Mouse (Mus musculus) limb, embryonic 14.5 days (tissue): ENCODE data around the gene Apoa4. TPM values are rescaled to one million over a fixed set of nuclear protein-coding genes. Genes with fewer than 3 reads are reported as not detected.
A peak's percentile ranks its signal among the peaks of the same experiment; 100 is the strongest.

ENCODE experiments used
- ATAC-seq: fragments of 200-750 bp; cut with Nextera tagmentation; 2 replicates; pipeline ENCODE4 v1.8.0; 2017; ENCODE audit warnings: low read depth, moderate number of reproducible peaks, moderate TSS enrichment; ENCODE audit not compliant: low FRiP score
- DNase-seq: peaks from one replicate; pipeline ENCODE4 v3.0.0-alpha.2; 2015; ENCODE audit warnings: low spot score
- H3K27ac ChIP-seq: fragments of 300-500 bp; sonication (generic); replicated peaks from 2 replicates; pipeline ENCODE4 v1.5.1; 2014; ENCODE audit warnings: low read depth, mild to moderate bottlenecking, low read length, moderate library complexity, mixed read lengths
- H3K27me3 ChIP-seq: fragments of 300-500 bp; sonication (generic); 2 replicates; pipeline ENCODE4 v1.6.1; 2014; ENCODE audit warnings: low read length, mixed read lengths; ENCODE audit not compliant: control insufficient read depth, insufficient read depth
- H3K36me3 ChIP-seq: fragments of 300-500 bp; sonication (generic); 2 replicates; pipeline ENCODE4 v1.6.1; 2014; ENCODE audit warnings: mild to moderate bottlenecking, low read length, moderate library complexity, mixed read lengths; ENCODE audit not compliant: control insufficient read depth, insufficient read depth
- H3K4me1 ChIP-seq: fragments of 300-500 bp; sonication (generic); 2 replicates; pipeline ENCODE4 v1.6.1; 2014; ENCODE audit warnings: antibody characterized with exemption, low read length, mixed read lengths; ENCODE audit not compliant: control insufficient read depth, insufficient read depth
- H3K4me2 ChIP-seq: fragments of 300-500 bp; sonication (generic); replicated peaks from 2 replicates; pipeline ENCODE4 v1.6.1; 2014; ENCODE audit warnings: low read depth, mild to moderate bottlenecking, low read length, moderate library complexity; ENCODE audit not compliant: severe bottlenecking
- H3K4me3 ChIP-seq: fragments of 300-500 bp; sonication (generic); replicated peaks from 2 replicates; pipeline ENCODE4 v1.5.1; 2014; ENCODE audit warnings: low read length
- H3K9ac ChIP-seq: fragments of 300-500 bp; sonication (generic); 2 replicates; pipeline ENCODE4 v1.6.1; 2014; ENCODE audit warnings: mild to moderate bottlenecking, low read depth, low read length, moderate library complexity; ENCODE audit not compliant: severe bottlenecking
- H3K9me3 ChIP-seq: fragments of 300-500 bp; sonication (generic); 2 replicates; pipeline ENCODE4 v1.6.1; 2016; ENCODE audit warnings: low read length; ENCODE audit not compliant: control insufficient read depth
- POLR2A ChIP-seq: fragments of 200-500 bp; IDR thresholded peaks from 2 replicates; pipeline ENCODE4 v1.8.0; 2012; ENCODE audit warnings: inconsistent platforms, mild to moderate bottlenecking, moderate library complexity, borderline replicate concordance; ENCODE audit not compliant: insufficient read depth, insufficient read length; ENCODE audit errors: extremely low read depth
- WGBS: fragments of 180-500 bp; shearing (Covaris S2); extraction: QIAGEN DNeasy Blood & Tissue Kit; methylation state at CpG from one replicate; pipeline ENCODE4 v1.1.7; 2014; 5-methylcytosine and 5-hydroxymethylcytosine counted together
- polyA plus RNA-seq, 2 experiments: library from polyadenylated mRNA; depleted of rRNA in 1 of 2; stranded (reverse) in 1 of 2; unstranded in 1 of 2; fragments of >200 nt; fragmentation: Nextera tagmentation in 1 of 2; extraction: Ambion mirVana in 1 of 2; gene quantifications; 2 replicates each; pipeline versions ENCODE4 v1.2.1 to v1.2.3; 2012 to 2014

Apoa4 gene
- polyA plus RNA-seq, 2 experiments, result 1.4 TPM; not detected in 1

- peak within 1 kb of the TSS; percentile 82 for H3K4me3 ChIP-seq
- H3K27me3 ChIP-seq, result no peaks in the 10 kb centered on the region
- H3K9ac ChIP-seq, result peak within 1 kb of the TSS; percentile 73
- DNase-seq (peak; percentile 90), ATAC-seq (peak; percentile 94)
- peaks cover 5% of the 10 kb centered on the region; the same call in 1 of the 2 replicates for H3K4me1 ChIP-seq
- no peak for TF ChIP-seq POLR2A
- peak within 1 kb of the TSS; percentile 58; the same call in 1 of the 2 replicates for H3K27ac ChIP-seq
- peaks cover 34% of the 10 kb centered on the region for H3K36me3 ChIP-seq
- WGBS, result 8% methylated on average over 40 of the region's 45 CpGs
- H3K9me3 ChIP-seq, result no peaks in the 10 kb centered on the region
- H3K4me2 ChIP-seq, result peak within 1 kb of the TSS; percentile 75
These were observed 32.4 kb downstream of the Apoa4 start, which contains the start of gene Zpr1 for GRCm38 (mm10) chr9:46272677-46273454. Gene Zpr1 (plus strand): TSS chr9:46273064.

- no peak overlapping the region for H3K4me3 ChIP-seq
- no peaks in the 10 kb centered on the region for H3K27me3 ChIP-seq
- peaks cover 47% of the 10 kb centered on the region for H3K36me3 ChIP-seq
- H3K9me3 ChIP-seq, result no peaks in the 10 kb centered on the region
- no peak overlapping the region for H3K27ac ChIP-seq
- peaks cover 5% of the 10 kb centered on the region; the same call in 1 of the 2 replicates for H3K4me1 ChIP-seq
- DNase-seq (no peak), ATAC-seq (no peak)
- no peak overlapping the region for H3K9ac ChIP-seq
- H3K4me2 ChIP-seq, result no peak overlapping the region
- 90% methylated on average over 9 of the region's 9 CpGs for WGBS
- TF ChIP-seq POLR2A, result no peak
These were observed 34.0 kb downstream of the Apoa4 start for GRCm38 (mm10) chr9:46274494-46274893.

- under 1% methylated on average over 51 of the region's 55 CpGs for WGBS
- Histone ChIP-seq H3K36me3 (peaks cover 52% of the 10 kb centered on the region), H3K27ac (peak within 1 kb of the TSS; percentile 68), H3K4me2 (peak within 1 kb of the TSS; percentile 53), H3K4me1 (peaks cover 6% of the 10 kb centered on the region), H3K9ac (peak within 1 kb of the TSS; percentile 84), H3K9me3 (no peaks in the 10 kb centered on the region), H3K27me3 (no peaks in the 10 kb centered on the region), H3K4me3 (peak within 1 kb of the TSS; percentile 71)
- TF ChIP-seq POLR2A, result peak; percentile 87; the same call in 1 of the 2 replicates
- ATAC-seq (peak; percentile 94), DNase-seq (peak; percentile 92)
These were observed 42.3 kb downstream of the Apoa4 start, which contains the start of gene Bud13 for GRCm38 (mm10) chr9:46282631-46283436. Gene Bud13 (plus strand): TSS chr9:46283008.

Other genes starting within 250 kb of the Apoa4 start
- gene Pafah1b2, start 228.0 kb upstream of the Apoa4 start, polyA plus RNA-seq (2012; rRNA removed), result 70.1 and 87.2 TPM in 2 replicates
- gene Pafah1b2, start 228.0 kb upstream of the Apoa4 start, polyA plus RNA-seq (2014; fragmentation: Nextera tagmentation; extraction: Ambion mirVana), result 174 and 175 TPM in 2 replicates
- 23.9 and 26.7 TPM in 2 replicates for gene Sik3, start 227.9 kb upstream of the Apoa4 start, polyA plus RNA-seq (2012; rRNA removed)
- gene Sik3, start 227.9 kb upstream of the Apoa4 start, polyA plus RNA-seq (2014; fragmentation: Nextera tagmentation; extraction: Ambion mirVana), result 13.7 and 15.1 TPM in 2 replicates
- gene Apoa1, start 12.1 kb upstream of the Apoa4 start, polyA plus RNA-seq (2012; rRNA removed), result 9.3 and 11.4 TPM in 2 replicates
- 1.1 and 1.3 TPM in 2 replicates for gene Apoa1, start 12.1 kb upstream of the Apoa4 start, polyA plus RNA-seq (2014; fragmentation: Nextera tagmentation; extraction: Ambion mirVana)
- gene Apoc3, start 5.1 kb upstream of the Apoa4 start, polyA plus RNA-seq (2012; rRNA removed), result not detected in 2 replicates
- gene Apoc3, start 5.1 kb upstream of the Apoa4 start, polyA plus RNA-seq (2014; fragmentation: Nextera tagmentation; extraction: Ambion mirVana), result not detected in 2 replicates
- not detected in 2 replicates for gene Apoa5, start 27.9 kb downstream of the Apoa4 start, polyA plus RNA-seq (2012; rRNA removed)
- not detected in 2 replicates for gene Apoa5, start 27.9 kb downstream of the Apoa4 start, polyA plus RNA-seq (2014; fragmentation: Nextera tagmentation; extraction: Ambion mirVana)
- gene Zpr1, start 32.4 kb downstream of the Apoa4 start, polyA plus RNA-seq (2012; rRNA removed), result 28.2 and 38.7 TPM in 2 replicates
- 54.2 and 59.9 TPM in 2 replicates for gene Zpr1, start 32.4 kb downstream of the Apoa4 start, polyA plus RNA-seq (2014; fragmentation: Nextera tagmentation; extraction: Ambion mirVana)
- gene Bud13, start 42.3 kb downstream of the Apoa4 start, polyA plus RNA-seq (2012; rRNA removed), result 23.1 and 23.4 TPM in 2 replicates
- gene Bud13, start 42.3 kb downstream of the Apoa4 start, polyA plus RNA-seq (2014; fragmentation: Nextera tagmentation; extraction: Ambion mirVana), result 19.2 and 23.7 TPM in 2 replicates
- gene 4931429L15Rik, start 79.3 kb downstream of the Apoa4 start, polyA plus RNA-seq (2012; rRNA removed), result not detected in 2 replicates
- gene 4931429L15Rik, start 79.3 kb downstream of the Apoa4 start, polyA plus RNA-seq (2014; fragmentation: Nextera tagmentation; extraction: Ambion mirVana), result not detected in 2 replicates